9 mouse cellular contexts compared by ENCODE assay signal in the genomic region with DNA sequence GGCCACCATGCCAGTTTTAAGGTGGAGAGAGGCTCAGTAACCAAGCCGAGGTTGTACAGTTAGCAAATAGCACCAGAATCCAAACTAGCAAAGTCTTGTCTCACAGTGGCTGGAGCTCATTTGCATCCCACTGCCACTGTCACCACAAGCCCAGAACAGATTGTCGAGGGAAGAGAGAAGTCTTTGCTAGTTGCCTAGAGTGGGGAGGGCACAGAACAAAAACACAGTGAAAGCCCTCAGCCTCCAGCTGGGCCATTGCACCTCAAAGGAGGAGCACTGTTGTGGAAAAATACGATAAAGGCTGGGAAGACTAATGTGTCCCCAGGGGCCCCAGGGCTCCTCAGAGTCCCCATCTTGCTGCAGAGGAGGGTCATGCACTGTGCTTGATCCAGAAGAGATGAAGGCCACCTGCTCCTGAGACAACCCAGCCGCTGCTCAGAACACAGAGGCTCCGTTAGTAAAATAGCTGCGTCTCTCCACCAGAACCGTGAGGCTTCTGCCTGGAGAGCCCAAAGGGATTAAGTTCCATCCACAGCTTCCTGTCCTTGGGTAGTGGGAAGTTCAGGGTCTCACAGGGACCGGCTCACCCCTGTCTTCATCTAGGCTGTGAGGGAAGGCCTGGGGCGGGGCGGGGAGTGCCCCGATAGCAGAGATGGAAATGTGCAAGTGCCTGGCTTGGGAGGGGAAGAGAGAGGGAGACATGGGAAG. TPM values are rescaled to one million over a fixed set of nuclear protein-coding genes. Genes with fewer than 3 reads are reported as not detected.
DNase-seq lines count a peak whose midpoint lies in the region; ATAC-seq lines count a peak whose summit lies in the region.
"Had no signal": no experiment of that assay in that cellular context is flagged by ENCODE, and none has a peak within 500 bp of the region (broad histone marks: within the 10 kb centered on the region; RNA-seq: fewer than 3 reads in every experiment).

No protein-coding gene starts in this region.

- peaks cover under 1% of the 10 kb centered on the region; the same call in 1 of the 2 replicates for H3K27me3 ChIP-seq in forebrain, embryonic 12.5 days
- no peaks in the 10 kb centered on the region for H3K27me3 ChIP-seq in forebrain, embryonic 15.5 days
- H3K27me3 ChIP-seq in heart, embryonic 16.5 days (ENCODE audit: control insufficient read depth, insufficient read depth, low read length), result 0 out of 2 replicates have a peak, but pooled peaks cover under 1% of the 10 kb centered on the region
- no peaks in the 10 kb centered on the region for H3K27me3 ChIP-seq in liver, embryonic 16.5 days (ENCODE audit: control insufficient read depth, insufficient read depth, low read depth, low read length)

- 21% methylated on average over 11 of the region's 11 CpGs for WGBS in forebrain, embryonic 12.5 days
- WGBS in forebrain, embryonic 15.5 days, result 18% methylated on average over 11 of the region's 11 CpGs
- WGBS in heart, embryonic 16.5 days, result 22% methylated on average over 11 of the region's 11 CpGs
- 47% methylated on average over 11 of the region's 11 CpGs for WGBS in liver, embryonic 16.5 days (ENCODE audit: insufficient replicate concordance)

- H3K27ac ChIP-seq in forebrain, embryonic 12.5 days, result peak overlapping the region; percentile 59; the same call in 1 of the 2 replicates
- H3K27ac ChIP-seq in forebrain, embryonic 15.5 days (replicated peaks), result no peak overlapping the region
- H3K27ac ChIP-seq in brown adipose tissue, adult 24 weeks (replicated peaks; ENCODE audit: low read depth, low read length), result peak overlapping the region; percentile 62
- H3K27ac ChIP-seq in heart, embryonic 16.5 days (ENCODE audit: low read length), result peak overlapping the region; percentile 68
- H3K27ac ChIP-seq in liver, embryonic 16.5 days (ENCODE audit: low read length), result peak overlapping the region; percentile 22; the same call in 1 of the 2 replicates

- ATAC-seq in forebrain, embryonic 12.5 days (ENCODE audit: low FRiP score), result peak; percentile 55
- ATAC-seq in forebrain, embryonic 15.5 days (replicated peaks), result no peak
- peak; percentile 46 for ATAC-seq in heart, embryonic 16.5 days (replicated peaks; ENCODE audit: extremely low read depth, insufficient read depth, low FRiP score)
- no peak for ATAC-seq in liver, embryonic 16.5 days (ENCODE audit: low read depth)
- no peak for ATAC-seq in CD4-positive, CD25-positive, alpha-beta regulatory T cell, adult 4 months

- no peaks in the 10 kb centered on the region for H3K9me3 ChIP-seq in forebrain, embryonic 12.5 days
- H3K9me3 ChIP-seq in forebrain, embryonic 15.5 days, result no peaks in the 10 kb centered on the region
- H3K9me3 ChIP-seq in heart, embryonic 16.5 days (replicated peaks; ENCODE audit: control insufficient read depth, low read length), result no peaks in the 10 kb centered on the region
- no peaks in the 10 kb centered on the region for H3K9me3 ChIP-seq in liver, embryonic 16.5 days (replicated peaks; ENCODE audit: control insufficient read depth, low read length)

- H3K4me2 ChIP-seq in forebrain, embryonic 12.5 days, result no peak overlapping the region
- H3K4me2 ChIP-seq in forebrain, embryonic 15.5 days (replicated peaks), result no peak overlapping the region
- H3K4me2 ChIP-seq in heart, embryonic 16.5 days (ENCODE audit: low read depth, low read length), result no peak overlapping the region
- H3K4me2 ChIP-seq in liver, embryonic 16.5 days (ENCODE audit: low read depth, low read length), result no peak overlapping the region

- H3K36me3 ChIP-seq in forebrain, embryonic 12.5 days (replicated peaks), result no peaks in the 10 kb centered on the region
- H3K36me3 ChIP-seq in forebrain, embryonic 15.5 days, result no peaks in the 10 kb centered on the region
- no peaks in the 10 kb centered on the region for H3K36me3 ChIP-seq in heart, embryonic 16.5 days (ENCODE audit: control insufficient read depth, insufficient read depth)
- no peaks in the 10 kb centered on the region for H3K36me3 ChIP-seq in liver, embryonic 16.5 days (ENCODE audit: control insufficient read depth, insufficient read depth)

- DNase-seq in cerebellum, postnatal 36 days, result no peak
- no peak for DNase-seq in gastrocnemius, postnatal 4 days (ENCODE audit: low spot score in 2 of 2)

- peaks cover 11% of the 10 kb centered on the region for H3K4me1 ChIP-seq in forebrain, embryonic 12.5 days
- H3K4me1 ChIP-seq in forebrain, embryonic 15.5 days, result peaks cover 4% of the 10 kb centered on the region; the same call in 1 of the 2 replicates
- no peaks in the 10 kb centered on the region for H3K4me1 ChIP-seq in brown adipose tissue, adult 24 weeks (ENCODE audit: control insufficient read depth, insufficient read depth, insufficient read length, low read length)
- peaks cover 10% of the 10 kb centered on the region for H3K4me1 ChIP-seq in heart, embryonic 16.5 days (ENCODE audit: control insufficient read depth, insufficient read depth, low read length)
- no peaks in the 10 kb centered on the region for H3K4me1 ChIP-seq in liver, embryonic 16.5 days (ENCODE audit: control insufficient read depth, low read depth, low read length)

- H3K9ac ChIP-seq in forebrain, embryonic 12.5 days, result no peak overlapping the region
- no peak overlapping the region for H3K9ac ChIP-seq in forebrain, embryonic 15.5 days (replicated peaks)
- no peak overlapping the region for H3K9ac ChIP-seq in heart, embryonic 16.5 days (ENCODE audit: low read length)
- no peak overlapping the region for H3K9ac ChIP-seq in liver, embryonic 16.5 days (ENCODE audit: low read depth, low read length)

- H3K4me3 ChIP-seq in forebrain, embryonic 12.5 days (replicated peaks), result no peak overlapping the region
- H3K4me3 ChIP-seq in forebrain, embryonic 15.5 days, result no peak overlapping the region
- H3K4me3 ChIP-seq in brown adipose tissue, adult 24 weeks (ENCODE audit: insufficient read depth, low read depth, low read length), result no peak overlapping the region
- H3K4me3 ChIP-seq in heart, embryonic 16.5 days (ENCODE audit: low read length), result no peak overlapping the region
- H3K4me3 ChIP-seq in liver, embryonic 16.5 days (ENCODE audit: low read depth, low read length), result no peak overlapping the region

RNA-seq across cellular contexts. Expression of a gene that starts 12.8 kb away (rescaled TPM):
- 0.26 and 0.38 TPM in 2 replicates for polyA plus RNA-seq in forebrain, embryonic 12.5 days (2016; fragmentation: Nextera tagmentation; extraction: Ambion mirVana)
- 0.36 and 0.62 TPM in 2 replicates for polyA plus RNA-seq in forebrain, embryonic 15.5 days (2015; fragmentation: Nextera tagmentation; extraction: Ambion mirVana)
- polyA plus RNA-seq in brown adipose tissue, adult 24 weeks (2012; ENCODE audit: insufficient read depth, insufficient read length, missing spikeins), result 1.2 and 1.6 TPM in 2 replicates
- polyA plus RNA-seq in heart, embryonic 16.5 days (2015; fragmentation: Nextera tagmentation; extraction: Ambion mirVana), result 12.8 and 14.8 TPM in 2 replicates
- polyA plus RNA-seq in liver, embryonic 16.5 days (2015; fragmentation: Nextera tagmentation; extraction: Ambion mirVana), result 1.1 TPM in 2 replicates
- not detected for polyA plus RNA-seq in CD4-positive, CD25-positive, alpha-beta regulatory T cell, adult 4 months (2017; shearing (Covaris generic))
- 10 to 100 TPM; 15.1 to 16.2 TPM for total RNA-seq in gastrocnemius, postnatal 4 days (2021)

RNA-seq across cellular contexts. Expression of a gene that starts 16.7 kb away (rescaled TPM):
- polyA plus RNA-seq in forebrain, embryonic 12.5 days (2016; fragmentation: Nextera tagmentation; extraction: Ambion mirVana), result not detected in 2 replicates
- polyA plus RNA-seq in forebrain, embryonic 15.5 days (2015; fragmentation: Nextera tagmentation; extraction: Ambion mirVana), result not detected in 2 replicates
- not detected in 2 replicates for polyA plus RNA-seq in brown adipose tissue, adult 24 weeks (2012; ENCODE audit: insufficient read depth, insufficient read length, missing spikeins)
- polyA plus RNA-seq in heart, embryonic 16.5 days (2015; fragmentation: Nextera tagmentation; extraction: Ambion mirVana), result 0.88 TPM in 1 of 2 replicates, not detected in the other
- not detected in 2 replicates for polyA plus RNA-seq in liver, embryonic 16.5 days (2015; fragmentation: Nextera tagmentation; extraction: Ambion mirVana)
- polyA plus RNA-seq in CD4-positive, CD25-positive, alpha-beta regulatory T cell, adult 4 months (2017; shearing (Covaris generic)), result not detected
- total RNA-seq in gastrocnemius, postnatal 4 days (2021), result 1 to 10 TPM; 2.2 to 5.5 TPM
- total RNA-seq: left cerebral cortex, postnatal 10 days had no signal

RNA-seq across cellular contexts. Expression of a gene that starts 29.7 kb away (rescaled TPM):
- polyA plus RNA-seq in forebrain, embryonic 12.5 days (2016; fragmentation: Nextera tagmentation; extraction: Ambion mirVana), result 128 and 131 TPM in 2 replicates
- polyA plus RNA-seq in forebrain, embryonic 15.5 days (2015; fragmentation: Nextera tagmentation; extraction: Ambion mirVana), result 159 and 164 TPM in 2 replicates
- 54.9 and 59.2 TPM in 2 replicates for polyA plus RNA-seq in brown adipose tissue, adult 24 weeks (2012; ENCODE audit: insufficient read depth, insufficient read length, missing spikeins)
- 76.4 and 81.7 TPM in 2 replicates for polyA plus RNA-seq in heart, embryonic 16.5 days (2015; fragmentation: Nextera tagmentation; extraction: Ambion mirVana)
- polyA plus RNA-seq in liver, embryonic 16.5 days (2015; fragmentation: Nextera tagmentation; extraction: Ambion mirVana), result 45.5 and 52.7 TPM in 2 replicates
- 10 to 100 TPM; 76.1 to 76.2 TPM for polyA plus RNA-seq in CD4-positive, CD25-positive, alpha-beta regulatory T cell, adult 4 months (2017; shearing (Covaris generic))
- 10 to 100 TPM; 84.8 to 88.2 TPM for total RNA-seq in gastrocnemius, postnatal 4 days (2021)

RNA-seq across cellular contexts. Expression of a gene that starts 35.4 kb away (rescaled TPM):
- not detected in 2 replicates for polyA plus RNA-seq in forebrain, embryonic 12.5 days (2016; fragmentation: Nextera tagmentation; extraction: Ambion mirVana)
- polyA plus RNA-seq in forebrain, embryonic 15.5 days (2015; fragmentation: Nextera tagmentation; extraction: Ambion mirVana), result not detected in 2 replicates
- polyA plus RNA-seq in brown adipose tissue, adult 24 weeks (2012; ENCODE audit: insufficient read depth, insufficient read length, missing spikeins), result not detected in 2 replicates
- polyA plus RNA-seq in heart, embryonic 16.5 days (2015; fragmentation: Nextera tagmentation; extraction: Ambion mirVana), result not detected in 2 replicates
- polyA plus RNA-seq in liver, embryonic 16.5 days (2015; fragmentation: Nextera tagmentation; extraction: Ambion mirVana), result not detected in 2 replicates
- not detected for polyA plus RNA-seq in CD4-positive, CD25-positive, alpha-beta regulatory T cell, adult 4 months (2017; shearing (Covaris generic))
- total RNA-seq in gastrocnemius, postnatal 4 days (2021), result not detected
- total RNA-seq: left cerebral cortex, postnatal 10 days had no signal

RNA-seq across cellular contexts. Expression of a gene that starts 40.4 kb away (rescaled TPM):
- not detected in 2 replicates for polyA plus RNA-seq in forebrain, embryonic 12.5 days (2016; fragmentation: Nextera tagmentation; extraction: Ambion mirVana)
- polyA plus RNA-seq in forebrain, embryonic 15.5 days (2015; fragmentation: Nextera tagmentation; extraction: Ambion mirVana), result not detected in 2 replicates
- polyA plus RNA-seq in brown adipose tissue, adult 24 weeks (2012; ENCODE audit: insufficient read depth, insufficient read length, missing spikeins), result not detected in 2 replicates
- polyA plus RNA-seq in heart, embryonic 16.5 days (2015; fragmentation: Nextera tagmentation; extraction: Ambion mirVana), result not detected in 2 replicates
- polyA plus RNA-seq in liver, embryonic 16.5 days (2015; fragmentation: Nextera tagmentation; extraction: Ambion mirVana), result not detected in 2 replicates
- polyA plus RNA-seq in CD4-positive, CD25-positive, alpha-beta regulatory T cell, adult 4 months (2017; shearing (Covaris generic)), result not detected
- total RNA-seq in gastrocnemius, postnatal 4 days (2021), result not detected
- total RNA-seq: left cerebral cortex, postnatal 10 days had no signal

Comparison
In these comparisons a context has a peak if more than half of its experiments do, and no peak if none do; other contexts are left out.
1. ATAC-seq: peak in forebrain, embryonic 12.5 days (single experiment) and heart, embryonic 16.5 days (single experiment); none in forebrain, embryonic 15.5 days (single experiment), liver, embryonic 16.5 days (single experiment) and CD4-positive, CD25-positive, alpha-beta regulatory T cell, adult 4 months (single experiment).